Mouse (Mus musculus) intestine, embryonic 14.5 days (tissue): ENCODE data around the gene Gm48551. TPM values are rescaled to one million over a fixed set of nuclear protein-coding genes. Genes with fewer than 3 reads are reported as not detected.

Experiments used
- ATAC-seq: fragments of 200-750 bp; cut with Nextera tagmentation; replicated peaks from 2 replicates; pipeline ENCODE4 v1.8.0; 2017; ENCODE audit warnings: low read depth, moderate number of reproducible peaks, moderate TSS enrichment, moderate library complexity; ENCODE audit not compliant: low FRiP score, low TSS enrichment
- DNase-seq: peaks from one replicate; pipeline ENCODE4 v3.0.0-alpha.2; 2018; ENCODE audit warnings: low spot score
- H3K27ac ChIP-seq: fragments of 300-500 bp; sonication (generic); 2 replicates; pipeline ENCODE4 v1.5.1; 2014; ENCODE audit warnings: low read depth, mild to moderate bottlenecking, control low read depth
- H3K27me3 ChIP-seq: fragments of 300-500 bp; sonication (generic); replicated peaks from 2 replicates; pipeline ENCODE4 v1.6.1; 2014; ENCODE audit warnings: low read length, control low read depth; ENCODE audit not compliant: control insufficient read depth, insufficient read depth
- H3K36me3 ChIP-seq: fragments of 300-500 bp; sonication (generic); 2 replicates; pipeline ENCODE4 v1.6.1; 2014; ENCODE audit warnings: low read length, control low read depth; ENCODE audit not compliant: control insufficient read depth, insufficient read depth
- H3K4me1 ChIP-seq: fragments of 300-500 bp; sonication (generic); replicated peaks from 2 replicates; pipeline ENCODE4 v1.6.1; 2014; ENCODE audit warnings: low read length, control low read depth, mixed read lengths; ENCODE audit not compliant: control insufficient read depth, insufficient read depth
- H3K4me2 ChIP-seq: fragments of 300-500 bp; sonication (generic); 2 replicates; pipeline ENCODE4 v1.6.1; 2014; ENCODE audit warnings: low read length
- H3K4me3 ChIP-seq: fragments of 300-500 bp; sonication (generic); 2 replicates; pipeline ENCODE4 v1.5.1; 2014; ENCODE audit warnings: low read depth, low read length, control low read depth, mixed read lengths
- H3K9ac ChIP-seq: fragments of 300-500 bp; sonication (generic); 2 replicates; pipeline ENCODE4 v1.6.1; 2014; ENCODE audit warnings: mild to moderate bottlenecking, low read length
- H3K9me3 ChIP-seq: fragments of 300-500 bp; sonication (generic); 2 replicates; pipeline ENCODE4 v1.6.1; 2016; ENCODE audit warnings: low read length, control low read depth; ENCODE audit not compliant: control insufficient read depth
- WGBS: fragments of 180-500 bp; shearing (Covaris S2); extraction: QIAGEN DNeasy Blood & Tissue Kit; methylation state at CpG from one replicate; pipeline ENCODE4 v1.1.7; 2014; 5-methylcytosine and 5-hydroxymethylcytosine counted together
- polyA plus RNA-seq: library from polyadenylated mRNA; unstranded; fragments of >200 nt; fragmentation: Nextera tagmentation; extraction: Ambion mirVana; gene quantifications from 2 replicates; pipeline ENCODE4 v1.2.1, GENCODE M21; 2014

Gene Gm48551
- polyA plus RNA-seq, 1 experiment from 2014 or later: 4.2 TPM

DNA sequence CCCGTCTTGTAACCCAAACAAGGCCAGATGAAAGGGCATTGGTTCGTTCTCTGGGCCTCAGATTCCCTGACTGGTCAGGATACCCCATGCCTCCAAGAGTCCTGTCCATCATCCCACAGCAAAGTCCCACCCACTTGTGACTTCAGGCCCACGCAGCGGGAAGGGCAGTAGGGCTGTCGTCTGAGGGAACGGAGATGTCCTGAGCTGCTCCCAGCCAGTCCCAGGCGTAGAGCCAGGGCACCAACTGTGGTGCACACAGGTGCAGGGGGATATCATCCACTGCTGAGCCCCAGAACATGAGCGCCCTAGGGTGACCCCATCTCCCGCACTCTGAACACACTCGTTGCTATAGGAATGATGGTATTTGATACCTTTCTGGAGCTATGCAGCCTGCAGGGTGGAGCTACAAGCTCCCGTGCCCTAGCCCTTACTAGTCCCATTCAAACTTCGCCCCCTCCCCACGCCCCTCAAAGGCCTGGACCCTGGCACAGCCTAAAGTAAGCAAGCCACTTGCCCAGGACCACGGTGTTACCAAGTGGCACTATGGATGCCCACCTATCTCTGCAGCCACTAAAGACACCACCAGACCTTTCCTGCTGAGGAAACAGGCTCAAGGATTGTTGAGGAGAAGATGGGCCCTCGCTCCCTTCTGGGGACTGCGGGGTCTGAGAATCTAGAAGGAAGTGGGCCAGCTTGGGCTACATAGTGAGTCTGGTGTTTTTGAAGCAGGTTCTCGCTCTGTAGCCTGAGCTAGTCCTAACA lies 31.5 kb downstream of the Gm48551 start:
- ATAC-seq: no peak
- Histone ChIP-seq H3K4me3 (no peak overlapping the region), H3K27ac (0 out of 2 replicates have a peak overlapping the region, but pooled peaks have one; percentile 17), H3K36me3 (peaks cover 13% of the 10 kb centered on the region; the same call in 1 of the 2 replicates), H3K27me3 (no peaks in the 10 kb centered on the region), H3K9me3 (no peaks in the 10 kb centered on the region), H3K9ac (no peak overlapping the region), H3K4me1 (peaks cover 71% of the 10 kb centered on the region), H3K4me2 (no peak overlapping the region)
- WGBS: 67% methylated on average over 17 of the region's 17 CpGs
- no peak for DNase-seq

DNA sequence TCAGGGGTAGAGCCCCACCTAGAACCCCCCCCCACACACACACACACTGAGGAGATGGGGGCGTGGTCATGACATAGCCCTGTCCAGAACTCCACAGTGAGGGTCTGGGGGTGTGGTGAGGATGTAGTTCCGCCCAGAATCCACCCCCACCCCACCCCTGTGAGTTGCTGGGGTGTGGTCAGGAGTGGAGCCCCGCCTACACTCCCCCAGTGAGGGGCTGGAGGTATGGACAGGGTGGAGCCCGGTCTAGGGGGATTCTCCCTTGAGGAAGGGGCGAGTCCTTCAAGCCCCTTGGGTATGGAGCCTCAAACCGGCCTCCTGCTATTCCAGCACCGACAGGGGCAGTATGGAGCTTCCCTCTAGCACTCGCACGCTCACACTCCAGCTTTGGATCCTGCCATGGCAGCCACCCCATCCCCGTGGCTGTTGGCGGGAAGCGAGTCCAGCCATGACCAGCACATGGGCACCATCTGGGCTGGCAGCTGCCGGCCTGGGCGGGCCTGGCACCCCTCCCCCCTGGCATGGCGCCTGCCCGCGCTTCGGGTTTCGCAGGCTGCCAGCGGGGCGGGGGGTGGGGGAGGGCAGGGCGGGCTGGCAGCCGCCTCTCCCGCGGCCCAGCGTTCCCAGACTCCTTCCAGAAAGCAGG lies 32.4 kb downstream of the Gm48551 start:
- H3K4me3 ChIP-seq: peak overlapping the region; percentile 17
- peaks cover 13% of the 10 kb centered on the region; the same call in 1 of the 2 replicates for H3K36me3 ChIP-seq
- no peaks in the 10 kb centered on the region for H3K9me3 ChIP-seq
- no peaks in the 10 kb centered on the region for H3K27me3 ChIP-seq
- peaks cover 61% of the 10 kb centered on the region for H3K4me1 ChIP-seq
- DNase-seq: peak; percentile 83
- 6% methylated on average over 19 of the region's 26 CpGs for WGBS
- H3K27ac ChIP-seq: peak overlapping the region; percentile 52; the same call in 1 of the 2 replicates
- ATAC-seq: peak; percentile 65
- H3K9ac ChIP-seq: 0 out of 2 replicates have a peak overlapping the region, but pooled peaks have one; percentile 15
- H3K4me2 ChIP-seq: peak overlapping the region; percentile 52

DNA sequence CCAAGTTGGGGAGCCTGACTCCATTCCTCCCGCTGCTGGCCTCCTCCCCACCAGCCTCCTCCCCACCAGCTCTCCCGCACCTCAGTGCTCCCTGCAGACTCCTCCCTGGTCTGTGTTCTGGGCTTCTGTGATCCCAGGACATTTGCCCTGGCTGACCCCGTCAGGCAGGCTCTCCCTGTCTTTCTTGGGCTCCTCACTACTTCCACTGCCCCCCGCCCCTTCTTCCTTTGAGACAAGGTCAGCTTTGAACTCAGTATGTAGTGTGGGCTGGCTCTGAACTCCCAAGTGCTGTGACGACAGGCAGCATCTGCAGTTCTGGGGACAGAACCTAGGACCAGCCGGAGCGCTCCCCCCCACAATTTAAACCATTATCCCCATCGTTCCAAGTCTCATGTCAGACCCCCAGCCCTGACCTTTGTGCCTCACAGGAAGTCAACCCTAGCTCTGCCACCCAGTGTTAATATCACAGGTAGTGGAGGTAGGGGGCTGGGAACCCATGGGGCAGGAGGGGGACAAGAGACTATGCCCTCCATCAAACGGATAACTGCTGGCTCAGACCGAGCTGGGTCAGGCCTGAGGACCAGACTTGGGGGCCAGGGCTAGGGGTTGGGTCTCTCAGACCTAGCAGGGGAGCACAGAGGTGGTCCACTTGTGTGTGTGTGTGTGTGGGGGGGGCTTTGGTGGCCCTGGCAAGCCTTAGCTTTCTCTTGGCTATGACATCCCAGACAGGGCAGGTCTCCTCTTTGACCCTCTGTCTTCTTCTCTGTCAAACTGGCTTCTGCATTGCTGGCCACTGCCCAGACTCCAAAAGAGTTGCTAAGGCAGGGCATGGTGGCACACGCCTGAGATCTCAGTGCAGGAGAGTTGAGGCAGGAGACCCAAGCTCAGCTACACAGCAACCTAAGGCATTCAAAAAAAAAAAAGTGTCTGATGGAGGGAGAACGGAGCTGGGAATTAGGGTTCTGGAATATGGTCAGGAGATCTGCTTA lies 33.3 kb downstream of the Gm48551 start:
- 55% methylated on average over 12 of the region's 12 CpGs for WGBS
- no peak for ATAC-seq

DNA sequence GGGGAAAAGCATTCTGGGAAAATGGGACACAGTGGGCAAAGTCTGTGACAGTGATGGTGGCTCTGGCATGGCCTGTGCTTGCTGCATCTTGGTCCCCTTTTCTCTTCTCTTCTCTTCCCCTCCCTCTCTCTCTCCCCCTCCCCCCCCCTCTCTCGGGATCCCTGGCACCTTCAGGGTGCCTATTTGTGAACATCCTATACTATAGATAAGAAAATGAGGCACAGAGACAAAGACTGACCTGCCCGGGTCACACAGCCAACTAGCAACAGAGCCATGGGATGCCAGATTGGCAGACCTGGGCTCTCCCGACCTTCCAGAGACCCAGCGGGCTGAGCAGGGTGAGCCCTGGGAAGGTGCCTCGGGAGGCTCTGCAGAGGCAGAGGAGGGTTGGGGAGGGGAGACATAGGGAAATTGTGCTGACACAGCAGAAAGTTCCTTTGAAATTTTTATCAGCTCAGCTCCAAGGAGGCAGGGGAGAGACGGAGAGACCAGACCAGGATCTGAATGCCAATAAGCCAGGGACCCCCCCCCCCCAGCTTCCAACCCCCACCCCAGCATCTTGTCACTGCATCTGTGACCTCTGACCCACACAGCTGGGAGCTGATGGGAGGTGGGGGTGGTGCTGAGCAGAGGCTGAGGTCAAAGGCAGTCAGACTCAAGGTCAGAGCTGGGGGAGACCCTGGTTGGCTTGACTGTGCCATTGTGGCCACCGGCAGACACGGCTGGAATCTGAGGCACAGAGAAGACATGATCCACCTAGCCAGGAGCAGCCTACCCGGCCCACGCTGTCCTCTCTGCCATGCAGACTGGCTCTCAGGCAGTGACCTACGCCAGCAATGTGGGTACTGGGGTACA lies 34.2 kb downstream of the Gm48551 start:
- Histone ChIP-seq H3K4me2 (no peak overlapping the region), H3K4me3 (no peak overlapping the region), H3K9ac (no peak overlapping the region), H3K4me1 (peaks cover 44% of the 10 kb centered on the region), H3K27me3 (no peaks in the 10 kb centered on the region), H3K27ac (no peak overlapping the region), H3K9me3 (no peaks in the 10 kb centered on the region), H3K36me3 (peaks cover 13% of the 10 kb centered on the region; the same call in 1 of the 2 replicates)
- ATAC-seq (no peak), DNase-seq (no peak)
- 57% methylated on average over 11 of the region's 11 CpGs for WGBS

More for the DNA sequence above, 33.3 kb downstream of the Gm48551 start:
- H3K4me1 ChIP-seq: peaks cover 54% of the 10 kb centered on the region
- H3K27me3 ChIP-seq: no peaks in the 10 kb centered on the region
- peaks cover 13% of the 10 kb centered on the region; the same call in 1 of the 2 replicates for H3K36me3 ChIP-seq
- peak overlapping the region; percentile 52; the same call in 1 of the 2 replicates for H3K27ac ChIP-seq
- DNase-seq: no peak
- H3K9ac ChIP-seq: no peak overlapping the region
- H3K4me2 ChIP-seq: peak overlapping the region; percentile 52
- peak overlapping the region; percentile 17 for H3K4me3 ChIP-seq
- H3K9me3 ChIP-seq: no peaks in the 10 kb centered on the region

DNA sequence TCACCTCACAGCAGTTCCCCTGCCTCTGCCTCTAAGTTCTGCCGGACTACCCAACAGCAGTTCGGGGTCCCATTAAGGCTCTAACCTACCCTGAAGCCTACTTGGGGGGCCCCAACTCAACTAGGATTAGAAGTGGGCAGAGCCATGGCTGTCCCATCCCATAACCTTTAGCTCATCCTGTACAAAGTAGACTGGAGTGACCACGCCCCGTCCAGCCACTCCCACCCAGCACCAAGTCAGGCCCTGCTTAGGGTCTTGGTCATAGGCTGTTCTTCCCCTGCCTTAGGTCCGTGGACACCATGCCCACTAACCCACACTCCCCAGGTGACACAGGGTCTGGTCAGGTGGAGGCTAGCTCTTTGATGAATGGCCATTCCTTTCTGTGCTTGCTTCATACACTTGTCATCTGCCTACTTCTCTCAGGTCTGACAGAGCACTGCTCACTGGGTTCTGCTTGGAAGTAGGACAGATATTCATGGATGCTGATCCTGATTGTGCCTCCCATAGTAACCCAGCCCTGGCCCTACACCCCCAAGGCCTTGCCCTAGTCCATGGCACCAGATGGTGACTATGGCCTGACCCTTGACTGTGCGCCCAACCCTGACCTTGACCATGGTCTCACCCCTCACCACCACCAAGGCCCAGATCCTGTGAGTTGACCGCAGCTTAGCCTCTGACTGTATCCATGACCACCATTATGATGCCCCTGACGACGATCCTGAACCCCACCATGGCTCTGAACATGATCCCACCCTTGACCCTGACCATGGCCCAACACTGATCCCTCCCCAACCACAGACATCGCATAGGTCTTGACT lies 35.1 kb downstream of the Gm48551 start:
- Histone ChIP-seq H3K9ac (no peak overlapping the region), H3K4me1 (peaks cover 42% of the 10 kb centered on the region)
- DNase-seq: no peak

DNA sequence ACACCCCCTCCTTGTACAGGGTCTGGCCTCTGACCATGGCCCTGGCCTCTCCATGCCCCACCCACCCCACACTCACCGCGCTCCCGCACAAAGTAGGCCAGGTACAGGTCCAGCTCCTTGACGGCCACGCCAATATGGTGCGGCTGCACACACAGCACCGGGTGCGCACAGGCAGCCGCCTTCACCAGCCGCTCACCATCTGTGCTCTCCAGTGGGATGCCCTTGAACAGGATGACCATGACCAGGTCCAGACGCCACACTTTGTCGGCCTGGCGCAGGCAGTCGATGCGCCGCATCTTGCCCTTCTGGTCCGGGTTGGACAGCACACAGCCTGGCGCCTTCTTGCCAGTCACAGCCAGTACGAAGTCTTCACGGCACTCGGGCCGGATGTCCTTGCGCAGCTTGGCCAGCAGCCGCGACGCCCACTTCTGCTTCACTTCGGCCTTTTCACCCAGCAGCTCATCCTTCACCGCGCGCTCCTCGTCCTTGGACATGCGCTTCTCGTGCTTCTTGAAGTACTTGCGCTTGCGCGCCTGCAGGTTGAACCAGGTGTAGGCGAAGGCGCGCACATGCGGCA lies 36.0 kb downstream of the Gm48551 start:
- DNase-seq (no peak), ATAC-seq (no peak)
- Histone ChIP-seq H3K9me3 (no peaks in the 10 kb centered on the region), H3K36me3 (peaks cover 9% of the 10 kb centered on the region; the same call in 1 of the 2 replicates), H3K4me2 (no peak overlapping the region), H3K4me3 (no peak overlapping the region), H3K27ac (no peak overlapping the region), H3K9ac (no peak overlapping the region), H3K27me3 (no peaks in the 10 kb centered on the region; the same call in 1 of the 2 replicates), H3K4me1 (peaks cover 42% of the 10 kb centered on the region)
- 88% methylated on average over 40 of the region's 40 CpGs for WGBS

More for the DNA sequence above, 35.1 kb downstream of the Gm48551 start:
- peaks cover 13% of the 10 kb centered on the region; the same call in 1 of the 2 replicates for H3K36me3 ChIP-seq
- WGBS: 93% methylated on average over 10 of the region's 10 CpGs
- H3K4me3 ChIP-seq: no peak overlapping the region
- ATAC-seq: no peak
- no peak overlapping the region for H3K4me2 ChIP-seq
- no peaks in the 10 kb centered on the region for H3K9me3 ChIP-seq
- H3K27me3 ChIP-seq: no peaks in the 10 kb centered on the region
- no peak overlapping the region for H3K27ac ChIP-seq
